8 mouse cellular contexts compared by ENCODE assay signal in genomic region chr9:29220493-29220892, GRCm38 (mm10).
DNase-seq lines count a peak whose midpoint lies in the region.

No protein-coding gene starts in this region.

- DNase-seq in adrenal gland, postnatal 25 days: peak; percentile 12
- no peak for DNase-seq in adrenal gland, adult 2 months
- DNase-seq in layer of hippocampus, adult 9-11 months: peak; percentile 24
- no peak for DNase-seq in layer of hippocampus, adult 9-10 months (ENCODE audit: low spot score)
- peak; percentile 49 to 68 for DNase-seq in heart, postnatal 10 days
- peak; percentile 65 for DNase-seq in retina, postnatal 7 days (ENCODE audit: low read depth, low spot score)
- DNase-seq in urinary bladder, adult 18-20 months (ENCODE audit: low spot score in 2 of 2): no peak
- DNase-seq in urinary bladder, postnatal 36 days (ENCODE audit: low spot score in 2 of 2): no peak

- intact Hi-C loops in heart, postnatal 10 days (cut with DNase I): no loop called here

Comparison
In these comparisons a context has a peak if more than half of its experiments do, and no peak if none do; other contexts are left out.
1. DNase-seq: peak in adrenal gland, postnatal 25 days (single experiment), layer of hippocampus, adult 9-11 months (single experiment), heart, postnatal 10 days (2 of 2) and retina, postnatal 7 days (single experiment); none in adrenal gland, adult 2 months (single experiment), layer of hippocampus, adult 9-10 months (single experiment), urinary bladder, adult 18-20 months (0 of 2) and urinary bladder, postnatal 36 days (0 of 2).